Mouse (Mus musculus) retina, postnatal 7 days (tissue): Measurements from ENCODE around the gene Tlx1.

Source experiments
- DNase-seq: peaks from one replicate; pipeline ENCODE4 v3.0.0-alpha.2; 2012; ENCODE audit warnings: low read depth, low spot score

Gene Tlx1

DNA sequence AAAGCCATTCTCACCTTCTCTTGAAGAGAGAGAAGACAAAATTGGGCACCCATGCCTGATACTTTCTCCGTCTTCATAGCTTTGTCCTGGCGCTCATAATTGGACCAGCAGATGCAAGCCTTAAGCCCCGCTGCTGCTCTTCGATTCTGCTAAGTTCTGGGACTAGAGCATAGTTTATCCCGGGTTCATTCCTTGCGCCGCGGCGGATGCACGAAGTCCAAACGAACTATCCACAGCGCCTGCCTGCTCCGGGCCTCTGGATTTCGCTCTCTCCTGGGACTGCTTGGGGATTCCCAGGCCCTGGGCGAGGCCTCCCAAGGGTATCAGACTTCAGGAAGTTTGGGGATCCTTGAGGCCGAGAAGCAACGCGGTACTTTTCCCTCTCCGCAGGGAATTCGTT lies 8.4 kb downstream of the Tlx1 start:
- no peak for DNase-seq

DNA sequence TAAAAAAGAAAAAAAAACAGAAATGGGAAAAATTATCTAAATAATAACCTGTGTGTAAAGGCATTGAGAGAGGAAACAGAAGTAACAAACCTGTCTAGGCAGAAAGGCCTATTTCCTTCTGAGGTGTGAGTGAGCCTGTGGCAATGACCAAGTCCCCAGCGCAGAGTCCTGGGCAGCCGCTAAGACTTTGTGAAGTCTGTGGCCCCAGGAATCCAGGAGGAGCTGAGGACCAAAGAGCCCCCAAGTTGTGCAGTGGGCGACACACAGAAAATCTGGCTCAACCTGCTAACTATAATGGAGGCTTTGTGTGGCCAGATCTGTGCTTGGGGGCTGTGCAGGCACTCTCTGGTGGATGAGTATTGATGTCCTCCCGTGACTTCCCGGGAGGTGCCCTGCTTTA lies 9.0 kb downstream of the Tlx1 start:
- no peak for DNase-seq

DNA sequence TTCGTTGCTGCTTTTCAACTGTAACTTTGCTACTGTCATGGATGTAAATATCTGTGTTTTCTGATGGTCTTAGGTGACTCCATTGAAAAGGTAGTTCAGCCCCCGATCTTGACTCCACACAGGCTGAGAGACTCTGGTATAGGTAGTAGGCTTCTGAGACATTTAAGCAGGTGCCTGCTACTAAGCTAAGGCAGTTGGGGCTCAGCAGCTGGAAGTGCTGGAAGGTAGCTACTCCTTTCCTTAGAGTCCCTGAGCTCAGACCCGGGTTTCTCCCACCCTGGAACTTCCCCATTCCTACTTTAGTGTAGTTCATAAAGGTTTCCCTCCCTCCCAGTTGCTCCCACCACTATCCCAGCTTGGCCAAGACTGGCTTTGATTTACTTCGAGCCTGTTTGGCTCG lies 9.5 kb downstream of the Tlx1 start:
- no peak for DNase-seq

DNA sequence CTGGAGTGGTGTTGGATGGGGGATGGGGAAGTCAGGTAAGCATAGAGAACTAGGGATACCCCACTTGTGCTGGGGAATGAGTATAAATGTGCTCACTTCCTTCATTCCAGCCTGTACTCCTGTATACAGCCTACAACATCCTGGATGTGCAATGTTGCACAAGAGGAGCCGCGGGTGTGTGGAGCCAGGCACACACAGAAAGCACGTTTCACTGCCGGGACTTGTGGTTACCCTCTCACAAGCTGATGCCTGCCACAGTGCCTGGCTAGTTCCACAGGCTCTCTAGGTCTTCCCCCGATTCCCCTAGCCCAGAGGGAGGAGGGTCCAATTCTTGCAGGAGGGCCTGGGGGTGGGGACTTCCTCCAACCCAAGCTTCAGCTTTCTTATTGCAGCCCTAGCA lies 10.0 kb downstream of the Tlx1 start:
- DNase-seq: no peak

DNA sequence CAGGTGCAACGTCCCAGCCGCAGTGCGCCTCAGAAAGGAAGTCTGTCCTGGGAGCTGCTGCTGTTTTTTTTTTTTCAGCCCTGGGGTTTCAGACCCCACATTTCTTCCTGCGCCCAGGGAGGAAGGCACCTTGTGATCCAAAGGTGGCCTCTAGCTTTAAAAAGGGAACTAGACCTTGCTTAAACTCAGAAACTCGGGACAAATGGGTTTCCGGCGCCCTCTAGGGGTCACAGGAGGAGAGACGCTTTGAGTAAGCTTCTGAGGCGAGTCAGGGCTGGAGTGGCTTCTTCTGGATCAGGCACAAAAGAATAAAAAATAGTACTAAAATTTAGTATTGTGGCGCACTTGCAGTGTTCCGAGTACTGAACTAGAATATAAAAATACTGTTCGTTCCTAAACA lies 10.6 kb downstream of the Tlx1 start:
- peak; percentile 63 for DNase-seq

DNA sequence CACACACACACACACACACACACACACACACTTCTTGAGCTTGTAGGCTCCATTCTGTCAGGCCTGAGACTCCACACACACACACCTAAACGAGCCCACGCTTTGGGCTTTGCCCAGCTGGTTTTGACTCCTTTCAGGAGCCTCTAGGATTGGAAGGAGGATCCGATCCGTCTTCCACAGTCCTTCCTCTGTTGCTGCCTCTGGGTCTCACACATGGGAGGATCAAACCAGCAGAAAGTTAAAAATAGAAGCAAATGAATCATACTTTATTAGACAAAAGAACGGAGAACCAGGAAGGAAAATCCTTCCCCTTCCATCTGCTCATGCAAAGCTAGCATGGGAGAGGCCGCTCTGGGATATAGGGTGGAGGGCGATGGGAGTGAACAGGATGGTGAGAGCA lies 11.7 kb downstream of the Tlx1 start:
- no peak for DNase-seq

DNA sequence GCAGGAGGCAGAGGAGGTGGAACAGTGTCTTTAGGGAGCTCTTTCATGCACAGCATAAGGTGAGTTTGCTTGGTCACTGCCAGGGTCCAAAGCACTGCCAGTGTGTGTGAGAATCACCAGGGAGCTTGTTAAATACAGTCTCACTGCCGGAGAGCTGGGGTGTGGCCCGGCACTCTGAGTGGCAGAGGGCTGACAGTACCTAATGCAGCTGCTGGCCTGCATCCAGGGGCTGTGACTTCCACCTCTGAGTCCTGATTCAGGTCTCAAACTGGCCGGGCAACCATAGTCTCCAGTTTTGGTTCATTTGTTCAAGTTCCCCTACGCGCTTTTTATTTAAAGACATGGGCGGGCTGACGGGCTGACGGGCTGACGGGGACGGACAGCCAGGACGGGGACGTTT lies 12.4 kb downstream of the Tlx1 start:
- DNase-seq: no peak

DNA sequence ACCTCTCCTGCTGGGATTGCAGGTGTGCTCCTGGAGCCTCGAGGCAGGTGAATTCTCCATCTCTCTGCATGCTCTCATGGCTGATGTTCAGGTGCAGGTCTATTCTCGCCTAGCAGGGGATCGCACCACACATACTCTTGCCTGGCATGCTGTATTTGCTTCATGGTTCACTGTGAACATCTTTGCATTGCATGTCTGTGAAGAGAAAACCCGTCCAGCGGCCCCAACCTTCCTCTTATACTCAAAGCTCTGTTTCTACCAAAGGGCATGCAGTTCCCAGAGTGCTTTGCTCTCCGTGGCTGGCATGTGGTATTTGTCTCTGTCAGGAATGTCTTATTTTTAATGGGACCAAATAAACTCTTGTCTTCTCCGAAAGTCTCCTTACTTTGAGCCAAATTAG lies 20.0 kb downstream of the Tlx1 start:
- no peak for DNase-seq

DNA sequence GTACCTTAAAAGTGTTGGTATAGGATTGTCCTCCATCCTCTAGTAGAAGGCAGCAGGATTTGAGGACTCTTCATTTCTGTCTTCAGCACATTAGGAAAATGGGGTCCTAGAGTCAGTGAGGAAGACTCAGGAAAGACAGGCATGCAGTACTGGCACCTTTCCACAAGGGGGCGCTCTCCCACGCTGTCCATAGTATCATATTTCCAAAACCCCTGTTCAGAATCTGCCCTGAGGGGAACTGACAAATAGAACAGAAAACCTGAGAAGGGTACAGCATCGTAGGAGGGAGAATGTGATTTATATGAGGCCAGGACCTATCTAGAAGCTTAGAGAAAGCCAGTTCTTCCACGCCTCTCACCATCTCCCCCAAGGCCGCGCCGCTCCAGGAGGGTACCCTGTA lies 24.3 kb downstream of the Tlx1 start:
- no peak for DNase-seq

DNA sequence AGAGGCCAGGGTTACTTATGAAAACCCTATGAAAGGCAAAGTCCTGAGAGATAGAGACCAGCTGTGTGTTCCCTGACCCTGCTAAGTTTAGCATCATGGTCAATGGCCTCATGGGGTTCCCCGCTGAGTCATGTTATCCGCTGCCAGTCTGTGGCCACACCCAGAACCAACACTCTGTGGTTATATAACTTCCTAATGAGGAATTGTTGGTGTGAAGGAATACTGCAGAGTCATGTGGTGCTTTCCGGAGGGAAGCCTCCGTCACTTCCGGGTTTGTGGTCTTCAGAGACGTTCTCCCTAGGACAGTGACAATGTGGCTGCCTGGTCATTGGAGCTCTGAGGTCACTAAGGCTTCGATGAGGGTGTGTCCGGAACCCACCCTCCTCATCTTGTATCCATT lies 25.8 kb downstream of the Tlx1 start:
- DNase-seq: no peak

DNA sequence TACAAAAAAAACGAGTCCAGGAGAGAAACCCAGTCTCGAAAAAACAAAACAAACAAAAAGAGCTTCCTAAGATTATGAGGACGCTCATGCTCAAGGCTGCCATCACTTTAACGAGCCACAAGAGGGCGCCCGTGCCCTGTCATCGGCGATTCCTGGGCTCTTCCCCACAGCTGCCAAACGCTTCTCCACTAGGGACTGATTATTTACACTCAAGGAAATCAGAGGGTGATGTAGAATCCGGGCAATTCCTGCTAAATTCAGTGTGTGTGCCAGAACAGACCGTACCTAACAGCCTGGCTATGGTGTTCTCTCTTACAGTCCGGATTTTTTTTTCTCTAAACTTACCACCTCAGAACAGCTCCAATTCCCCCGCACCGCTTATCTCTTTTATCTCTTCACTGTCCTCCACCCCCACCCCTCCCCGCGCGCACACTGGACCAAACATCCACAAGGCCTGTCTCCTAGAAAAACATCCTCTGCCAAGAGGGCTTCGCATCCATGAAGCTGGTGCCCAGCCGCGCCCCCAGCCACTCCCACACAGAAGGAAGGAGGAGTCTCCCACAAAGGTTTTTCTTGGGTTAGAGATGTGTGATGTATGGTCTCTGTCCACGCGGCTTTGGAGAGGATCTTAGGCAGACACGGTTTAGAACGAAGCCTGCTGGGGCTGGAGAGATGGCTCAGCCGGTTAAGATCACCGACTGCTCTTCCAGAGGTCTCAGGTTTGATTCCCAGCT lies 26.7 kb downstream of the Tlx1 start:
- peak; percentile 69 for DNase-seq

DNA sequence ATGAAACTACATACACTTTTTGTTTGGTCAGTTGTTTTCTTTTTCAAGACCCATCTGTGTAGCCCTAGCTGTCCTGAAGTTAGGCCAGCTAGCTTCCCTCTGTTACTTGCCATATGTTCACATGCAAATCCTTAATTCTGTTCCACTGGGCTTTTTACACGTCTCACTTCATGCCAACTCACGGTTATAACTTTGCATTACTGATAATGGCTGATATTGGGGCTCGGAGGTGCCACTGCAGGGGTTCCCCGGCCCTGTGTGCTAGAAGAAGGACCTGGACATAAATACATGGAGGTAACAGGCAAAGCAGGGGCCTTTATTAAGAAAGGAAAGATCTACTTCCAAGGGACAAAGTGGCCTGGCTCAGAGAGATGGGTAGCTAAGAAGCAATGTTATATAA lies 29.0 kb downstream of the Tlx1 start:
- no peak for DNase-seq

DNA sequence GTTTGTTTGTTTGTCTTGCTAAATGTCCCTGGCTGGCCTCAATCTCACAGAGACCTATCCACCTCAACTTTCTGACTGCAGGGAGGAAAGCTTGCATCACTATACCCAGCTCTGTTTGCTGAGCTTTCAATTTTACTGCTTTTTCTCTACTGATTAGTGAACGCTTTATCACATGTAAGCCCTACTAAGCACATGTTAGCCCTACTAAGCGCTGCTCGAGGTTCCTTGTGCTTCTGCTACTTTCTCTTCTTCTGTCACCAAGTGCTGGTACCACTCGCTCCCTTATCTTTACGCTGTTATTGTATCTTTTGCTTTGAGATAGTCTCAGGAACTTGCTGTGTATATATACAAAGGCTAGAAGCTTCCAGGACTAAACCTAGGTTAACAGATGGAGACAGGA lies 30.0 kb downstream of the Tlx1 start:
- DNase-seq: no peak

DNA sequence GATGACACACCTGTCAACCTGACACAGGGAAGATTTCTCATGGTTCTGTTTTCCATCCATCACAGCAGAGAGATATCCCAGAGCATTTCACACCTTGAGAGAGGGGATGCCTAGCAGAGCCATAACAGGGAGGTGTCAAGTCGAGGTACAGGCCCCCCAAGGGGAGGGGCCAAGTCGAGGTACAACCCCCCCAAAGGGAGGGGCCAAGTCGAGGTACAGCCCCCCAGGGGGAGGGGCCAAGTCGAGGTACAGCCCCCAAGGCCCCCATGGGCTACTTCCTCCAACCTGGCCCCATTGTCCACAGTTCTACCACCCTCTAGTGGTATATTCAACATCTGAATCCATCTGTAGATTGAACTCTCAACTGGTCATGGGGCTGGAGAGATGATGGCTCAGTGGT lies 44.2 kb downstream of the Tlx1 start:
- no peak for DNase-seq

DNA sequence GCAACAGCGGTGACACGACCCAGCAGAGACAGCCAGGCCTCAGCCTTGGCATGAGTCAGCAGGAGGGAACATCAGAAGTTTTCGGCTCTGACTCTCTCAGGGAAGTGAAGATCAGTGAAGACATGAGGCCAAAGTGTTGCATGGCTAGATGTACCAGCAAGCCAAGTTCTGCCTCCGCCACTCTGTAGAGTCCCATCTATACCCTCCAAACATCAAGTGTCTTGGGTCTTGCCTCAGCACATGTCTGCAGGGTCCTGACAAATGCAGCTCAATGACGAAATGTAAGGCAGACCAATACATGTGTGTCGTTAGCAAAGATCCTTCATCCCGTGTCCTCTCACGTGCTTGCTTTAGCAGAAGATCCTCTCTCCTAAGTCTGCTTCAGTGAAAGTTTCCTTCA lies 46.5 kb downstream of the Tlx1 start:
- no peak for DNase-seq

DNA sequence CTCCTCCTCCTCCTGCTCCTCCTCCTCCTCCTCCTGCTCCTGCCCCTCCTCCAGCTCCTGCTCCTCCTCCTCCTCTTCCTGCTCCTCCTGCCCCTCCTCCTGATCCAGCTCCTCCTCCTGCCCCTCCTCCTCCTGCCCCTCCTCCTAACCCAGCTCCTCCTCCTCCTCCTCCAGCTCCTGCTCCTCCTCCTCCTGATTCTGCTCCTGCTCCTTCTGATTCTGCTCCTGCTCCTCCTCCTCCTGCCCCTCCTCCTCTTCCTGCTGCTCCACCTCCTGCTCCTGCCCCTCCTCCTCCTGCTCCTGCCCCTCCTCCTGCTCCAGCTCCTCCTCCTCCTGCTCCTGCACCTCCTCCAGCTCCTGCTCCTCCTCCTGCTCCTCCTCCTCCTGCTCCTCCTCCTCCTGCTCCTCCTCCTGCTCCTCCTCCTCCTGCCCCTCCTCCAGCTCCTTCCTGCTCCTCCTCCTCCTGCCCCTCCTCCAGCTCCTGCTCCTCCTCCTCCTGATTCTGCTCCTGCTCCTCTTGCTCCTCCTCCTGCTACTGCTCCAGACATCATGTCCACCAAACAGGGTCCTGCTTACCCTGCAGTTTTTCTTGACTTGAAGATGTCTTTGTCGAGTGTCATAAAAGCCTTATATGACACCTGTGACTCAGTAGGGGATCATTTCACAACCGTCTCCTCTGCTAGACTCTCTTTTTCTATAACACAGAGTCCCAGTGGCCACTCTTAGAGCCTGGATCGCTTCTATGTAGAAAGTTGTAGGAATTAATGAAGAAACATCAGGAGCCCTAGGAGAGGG lies 55.0 kb downstream of the Tlx1 start:
- no peak for DNase-seq
